Mouse (Mus musculus) mesoderm, embryonic 11.5 days (tissue): ENCODE data around the gene Slc4a3.

Experiments
- DNase-seq: peaks from one replicate; pipeline ENCODE4 v3.0.0-alpha.2; 2012; ENCODE audit warnings: low read depth, low spot score

The Slc4a3 gene

DNA sequence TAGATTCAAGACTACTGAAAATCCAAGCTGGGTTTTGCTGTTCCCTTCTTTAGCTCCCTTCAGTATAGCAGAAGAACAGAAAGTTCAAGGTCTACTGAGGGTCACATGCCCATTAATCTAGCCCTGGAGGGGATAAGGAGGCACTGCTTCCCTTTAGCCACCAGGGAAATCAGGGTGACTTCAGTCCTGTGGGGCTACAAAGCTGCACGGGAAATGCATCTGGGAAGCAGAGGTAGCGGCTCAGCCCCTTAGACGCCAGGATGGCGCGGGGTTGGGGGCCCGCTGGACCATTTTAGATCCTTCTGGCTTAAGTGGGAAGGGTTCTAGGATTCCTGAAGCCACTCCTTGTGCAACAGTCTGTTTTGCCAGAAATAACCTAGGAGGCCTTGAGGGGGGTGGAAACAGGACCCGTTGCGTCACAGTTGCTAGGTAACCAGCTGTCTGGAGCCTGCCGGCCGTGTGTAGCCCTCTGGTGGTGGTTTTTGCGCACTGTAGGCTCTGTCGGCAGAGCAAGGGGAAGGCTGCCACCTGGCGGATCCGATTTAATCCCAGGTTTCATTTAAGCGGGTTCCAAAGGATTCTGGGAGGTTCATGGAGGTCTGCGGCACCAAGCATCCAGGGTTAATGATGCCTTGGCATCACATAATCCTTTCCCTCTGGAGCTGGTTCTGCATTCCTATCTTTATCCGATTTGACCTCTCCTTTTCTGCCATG, 13.3 kb downstream of the Slc4a3 start:
- DNase-seq = peak; percentile 96

DNA sequence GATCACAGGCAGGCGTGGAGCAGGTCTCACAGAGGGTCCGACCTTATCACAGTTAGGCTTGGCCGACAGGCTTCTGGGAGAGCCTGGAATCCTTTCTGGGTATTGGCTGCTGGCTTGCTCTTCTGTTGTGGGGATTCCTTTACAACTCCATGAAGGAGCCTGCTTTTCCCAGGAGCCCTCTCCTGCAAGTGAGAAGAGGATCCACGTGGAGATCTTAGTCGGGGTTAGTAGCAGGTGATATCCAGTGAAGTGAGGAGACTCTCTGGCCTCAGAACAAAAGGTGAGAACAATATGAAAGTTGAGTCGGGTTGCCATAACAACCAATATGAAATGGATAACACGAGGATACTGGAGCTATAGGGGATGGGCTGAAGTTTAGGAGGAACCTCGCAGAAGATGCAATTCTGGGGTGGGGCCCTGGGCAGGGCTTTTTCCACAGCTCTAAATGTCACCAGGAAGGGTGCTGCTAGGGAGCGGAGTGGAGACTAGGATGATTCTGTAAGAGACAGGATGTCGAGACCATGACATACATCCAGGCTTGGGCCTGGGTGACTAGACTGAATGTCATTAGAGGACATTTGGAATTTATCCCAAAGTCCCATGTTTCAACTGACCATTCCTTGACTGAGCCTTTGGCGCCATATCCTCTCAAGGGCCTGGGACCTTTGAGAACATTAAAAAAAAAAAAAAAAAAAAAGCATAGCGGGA, 14.3 kb downstream of the Slc4a3 start:
- no peak for DNase-seq

DNA sequence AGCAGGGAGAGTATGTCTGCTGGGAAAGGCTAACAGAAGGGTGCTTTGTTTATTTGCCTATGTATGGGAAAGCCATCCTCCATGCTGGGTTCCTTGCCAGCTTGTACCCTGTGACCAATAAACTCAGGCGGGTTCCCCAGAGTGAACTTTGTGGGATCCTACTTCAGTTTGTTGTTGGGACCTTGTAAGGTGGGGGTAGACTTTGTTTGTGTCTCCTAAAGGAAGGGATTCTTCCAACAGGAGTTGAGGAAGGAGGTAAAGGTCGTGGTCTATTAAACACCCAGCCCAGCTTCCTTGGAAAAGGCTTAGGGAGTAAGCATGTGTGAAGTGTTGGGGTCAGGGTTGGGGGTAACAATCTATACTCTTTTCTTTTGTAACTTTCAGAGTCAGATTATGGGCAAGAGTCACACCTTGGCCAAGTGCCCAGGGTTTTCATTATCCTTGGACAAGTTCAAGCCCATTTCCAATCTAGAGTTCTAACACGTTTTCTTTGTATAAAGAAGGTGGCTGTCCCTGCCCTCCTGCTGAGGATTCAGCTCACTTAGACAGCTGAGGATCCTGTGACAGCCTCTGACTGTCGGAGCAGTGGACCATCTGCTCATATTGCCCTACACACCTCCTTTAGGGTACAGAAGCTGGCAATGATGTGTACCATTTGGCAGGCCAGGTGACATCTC, 15.3 kb downstream of the Slc4a3 start:
- DNase-seq = no peak

DNA sequence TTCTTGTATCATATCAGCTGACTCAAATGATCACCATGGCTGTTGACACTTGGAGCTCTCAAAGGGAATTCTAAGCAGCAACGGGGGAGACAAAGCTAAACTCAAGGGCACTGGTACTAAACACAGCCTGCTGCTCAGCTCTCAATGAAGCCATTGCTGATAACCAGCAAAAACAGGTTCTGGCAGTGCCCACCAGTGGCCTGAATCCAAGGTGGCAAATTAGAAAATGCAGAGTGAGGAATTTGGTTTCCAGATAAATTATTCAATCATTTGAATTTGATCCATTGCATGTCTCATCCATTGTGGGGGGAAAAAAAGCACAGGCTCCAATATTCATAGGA, 15.8 kb downstream of the Slc4a3 start:
- no peak for DNase-seq

DNA sequence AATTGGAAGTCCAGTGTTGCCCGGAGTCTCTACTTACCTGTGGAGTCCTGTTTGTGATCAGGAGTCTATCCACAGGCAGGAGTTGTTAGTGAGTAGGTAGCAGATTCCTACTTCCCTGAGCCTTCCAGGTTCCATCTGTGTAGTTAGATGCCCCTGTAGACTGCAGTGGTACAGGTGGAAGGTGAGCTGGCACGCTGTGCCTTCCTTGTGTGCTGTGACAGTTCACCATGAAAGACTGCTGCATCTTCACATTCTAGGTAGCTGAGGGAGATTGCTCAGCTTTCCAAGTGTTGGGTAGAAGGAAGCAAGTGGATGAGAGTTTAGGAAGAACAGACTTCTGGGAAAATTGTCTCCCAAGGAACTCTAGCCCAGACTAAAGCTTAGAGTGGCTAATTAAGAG, 18.0 kb downstream of the Slc4a3 start:
- no peak for DNase-seq

DNA sequence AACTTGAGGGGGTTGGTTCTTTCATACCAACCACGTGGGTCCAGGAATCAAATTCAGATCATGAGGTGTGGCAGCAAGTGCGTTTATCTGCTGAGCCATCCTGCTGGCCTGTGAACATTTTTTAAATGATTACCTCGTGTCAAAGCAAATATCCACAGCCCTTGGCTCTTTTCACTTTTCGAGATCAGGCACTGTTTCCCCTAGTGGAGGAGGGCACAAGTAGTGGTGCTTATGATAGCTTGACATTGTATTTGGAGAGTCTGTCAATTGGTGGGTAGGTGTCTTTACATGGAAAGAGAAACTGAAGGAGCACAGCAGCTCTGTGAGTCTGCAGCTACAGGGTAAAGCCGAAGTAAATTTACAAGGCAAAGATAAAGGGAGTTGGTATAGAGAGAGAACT, 18.9 kb downstream of the Slc4a3 start:
- no peak for DNase-seq

DNA sequence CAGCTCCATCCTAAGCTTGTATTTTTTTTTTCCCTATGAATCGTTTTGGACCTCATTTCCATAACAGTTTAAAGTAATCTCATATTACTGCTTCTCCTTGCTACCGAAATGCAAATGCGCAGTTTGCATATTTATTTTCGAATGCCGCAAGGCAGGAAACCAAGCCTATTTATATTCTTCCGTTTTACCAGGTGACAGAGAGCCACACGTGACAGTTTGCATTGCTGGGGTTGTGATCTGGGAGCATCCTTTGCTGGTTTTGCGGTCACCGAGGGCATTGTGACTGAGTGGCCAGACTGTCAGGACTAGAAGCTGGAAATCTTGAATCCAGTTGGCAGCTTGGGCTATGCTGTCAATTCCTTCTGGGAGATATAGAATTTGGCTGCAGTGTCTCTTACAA, 19.6 kb downstream of the Slc4a3 start:
- no peak for DNase-seq

DNA sequence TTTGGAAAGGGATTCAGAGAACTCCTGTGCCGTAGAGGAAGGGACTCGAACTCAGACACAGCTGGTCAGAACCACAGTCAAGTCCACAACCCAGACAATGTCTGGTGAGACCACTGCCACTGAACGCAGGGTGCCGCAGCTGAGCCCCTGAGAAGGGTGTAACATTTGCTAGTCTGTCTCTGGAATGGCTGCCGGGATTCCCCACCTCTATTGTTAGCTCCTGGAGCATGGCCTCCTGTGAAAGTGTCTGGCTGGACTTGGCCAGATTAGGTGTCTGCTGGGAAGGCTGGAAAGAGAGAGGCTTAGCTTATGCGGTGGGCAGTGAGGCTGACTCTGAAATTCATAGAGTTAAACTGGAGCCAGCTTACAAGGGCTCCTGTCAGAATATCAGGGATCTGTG, 24.3 kb downstream of the Slc4a3 start:
- DNase-seq = no peak

DNA sequence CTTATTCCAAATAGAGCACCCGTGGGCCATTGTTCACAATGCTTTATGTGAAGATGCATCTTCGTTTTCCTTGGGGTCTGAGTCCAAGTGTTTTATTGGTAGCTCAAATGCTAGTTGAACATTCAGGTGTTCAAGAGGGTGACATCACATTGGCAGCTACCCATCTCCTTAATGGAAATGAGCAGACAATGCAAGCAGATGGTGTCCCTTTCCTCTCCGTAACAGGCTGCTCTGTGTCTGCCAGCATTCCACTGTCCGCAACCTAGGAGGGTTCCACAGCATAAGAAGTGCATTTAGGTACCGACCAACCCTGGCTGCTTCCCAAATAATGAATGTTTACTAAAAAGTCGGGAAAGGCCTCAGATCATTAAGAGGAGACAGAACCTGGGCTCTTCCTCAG, 26.7 kb downstream of the Slc4a3 start:
- no peak for DNase-seq

DNA sequence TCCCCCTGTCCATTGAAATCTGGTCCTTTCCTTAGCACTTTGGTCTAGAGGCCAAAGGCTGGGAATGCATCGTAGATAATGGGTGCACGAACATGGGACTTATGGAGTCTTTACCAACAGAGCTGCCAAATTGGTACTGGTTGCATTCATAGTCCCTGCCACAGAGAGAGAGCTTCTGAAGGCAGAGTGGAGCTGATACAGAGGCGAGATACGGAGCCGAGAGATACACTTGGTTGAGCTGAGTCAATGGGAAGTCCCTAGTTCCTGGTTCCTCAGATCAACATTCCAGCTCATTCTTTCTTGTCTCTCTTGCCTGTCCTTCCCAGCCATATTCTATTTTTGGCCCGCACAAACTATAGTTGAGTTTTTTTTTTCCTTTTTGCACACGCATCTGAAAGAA, 27.6 kb downstream of the Slc4a3 start:
- DNase-seq = no peak

DNA sequence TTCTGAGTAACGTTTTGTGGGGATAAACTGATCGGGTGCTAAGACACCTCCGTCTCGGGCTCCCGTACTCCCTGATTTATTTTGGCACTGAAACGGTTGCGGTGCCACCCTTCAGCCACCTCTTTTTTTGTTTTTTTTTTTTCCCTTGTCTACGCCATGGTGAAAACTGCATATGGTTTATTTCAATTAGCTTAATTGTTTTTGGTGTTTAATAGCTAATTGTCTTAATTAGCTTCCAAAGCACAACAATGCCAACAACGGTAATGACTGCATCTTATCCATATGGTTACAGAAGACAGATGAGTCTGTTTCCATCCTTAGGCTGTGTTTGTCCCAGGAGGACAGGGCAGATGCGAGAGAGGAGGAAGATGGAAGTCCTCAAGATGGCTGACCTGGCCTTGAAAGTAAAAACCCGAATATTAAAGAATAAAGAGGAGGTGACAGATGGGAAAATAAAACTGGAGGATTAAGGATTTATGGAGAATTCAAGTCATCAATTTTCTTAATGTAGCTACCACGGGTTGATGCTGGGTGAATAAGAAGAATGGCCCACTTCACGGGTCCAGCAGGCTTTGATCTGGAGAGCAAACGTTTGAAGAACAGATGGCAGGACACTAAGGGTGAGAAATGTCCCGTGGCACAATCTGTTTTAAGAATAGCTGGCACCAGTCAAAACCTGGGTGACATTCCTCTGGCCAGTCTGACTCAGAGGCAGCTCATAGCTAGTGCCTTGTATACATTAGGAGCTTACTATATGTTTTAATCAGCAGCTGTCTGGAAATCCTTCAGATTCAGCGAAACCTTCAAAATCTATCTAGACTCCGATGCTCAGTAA, 28.6 kb downstream of the Slc4a3 start:
- DNase-seq = peak; percentile 17

DNA sequence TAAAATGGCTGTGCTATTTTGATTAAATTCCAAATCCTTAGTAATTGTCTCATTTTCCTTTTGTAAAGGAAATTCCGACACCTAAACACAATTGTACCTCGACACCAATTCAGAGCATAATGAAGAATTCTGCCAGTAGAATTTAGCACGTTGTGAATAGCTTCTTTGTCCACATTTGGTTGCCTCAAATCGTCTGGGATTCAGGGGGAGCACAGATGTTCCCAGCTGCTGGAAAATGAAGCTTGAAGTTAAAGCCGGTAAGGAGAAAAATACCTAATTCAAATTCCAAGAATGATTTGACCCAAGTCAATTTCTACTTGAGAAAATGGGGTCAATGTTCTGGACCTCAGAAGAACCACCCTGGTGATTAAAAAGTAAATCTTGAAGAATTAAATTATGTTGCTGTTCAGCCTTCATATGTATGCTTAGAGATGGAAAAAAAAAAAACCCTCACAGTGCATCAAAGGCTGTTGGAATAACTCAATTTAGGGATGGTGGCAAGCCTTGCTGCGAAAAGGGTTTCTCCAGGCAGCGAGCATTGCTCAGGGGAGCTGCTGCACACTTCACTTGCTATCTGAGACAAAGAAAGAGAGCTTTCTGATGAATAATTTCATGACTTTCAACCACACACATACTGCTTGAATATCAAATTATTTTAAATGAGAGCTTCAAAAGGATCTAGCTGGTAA, 36.0 kb downstream of the Slc4a3 start:
- peak; percentile 53 for DNase-seq

DNA sequence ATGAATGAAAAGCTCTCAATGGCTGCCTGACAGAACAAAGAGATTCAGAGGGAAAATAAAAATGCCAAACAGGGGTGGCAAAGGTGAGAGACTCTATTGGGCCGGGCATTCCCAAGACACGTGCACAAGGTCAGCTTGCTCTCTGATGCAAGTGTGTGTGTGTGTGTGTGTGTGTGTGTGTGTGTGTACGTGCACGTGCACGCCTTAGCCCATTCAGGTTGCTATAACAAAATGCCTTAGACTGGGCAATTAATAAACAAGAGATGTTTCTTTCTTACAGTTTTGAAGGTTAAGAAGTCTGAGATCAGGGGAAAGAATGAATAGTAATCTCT, 36.5 kb downstream of the Slc4a3 start:
- DNase-seq = no peak

DNA sequence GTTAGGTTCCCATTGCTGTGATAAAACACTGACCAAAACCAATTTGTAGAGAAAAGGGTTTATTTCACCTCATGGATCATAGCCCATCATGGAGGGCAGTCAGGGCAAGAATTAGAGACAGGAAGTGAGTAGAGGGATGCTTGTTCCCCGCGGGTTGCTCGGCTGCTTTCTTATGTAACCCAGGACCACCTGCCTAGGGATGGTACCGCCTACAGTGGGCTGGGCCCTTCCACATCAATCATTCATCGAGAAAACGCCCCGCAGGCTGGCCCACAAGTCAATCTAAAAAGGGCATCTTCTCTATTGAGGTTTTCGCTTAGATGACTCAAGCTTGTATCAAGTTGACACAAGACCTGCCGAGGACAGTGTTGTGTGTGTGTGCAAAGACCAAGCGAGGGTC, 37.0 kb downstream of the Slc4a3 start:
- DNase-seq = no peak

DNA sequence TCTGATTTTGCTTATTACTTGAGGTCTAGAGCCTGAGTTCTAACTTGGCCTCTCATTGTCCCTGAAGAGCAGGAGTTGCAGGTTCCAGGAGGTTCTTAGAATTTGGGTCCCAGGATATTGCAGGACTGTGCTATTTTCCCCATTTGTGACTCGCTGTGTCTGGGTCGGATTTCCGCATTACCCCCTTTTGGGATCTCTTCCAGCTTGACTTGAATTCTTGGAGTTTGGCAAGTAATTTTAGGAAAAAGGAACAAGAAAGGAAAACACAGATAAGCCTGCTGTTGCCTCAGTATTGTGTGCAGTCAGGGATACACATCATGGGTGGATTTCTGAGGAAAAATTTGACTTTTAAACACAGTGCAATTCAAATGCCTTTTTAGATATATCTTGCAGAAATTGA, 40.7 kb downstream of the Slc4a3 start:
- no peak for DNase-seq

DNA sequence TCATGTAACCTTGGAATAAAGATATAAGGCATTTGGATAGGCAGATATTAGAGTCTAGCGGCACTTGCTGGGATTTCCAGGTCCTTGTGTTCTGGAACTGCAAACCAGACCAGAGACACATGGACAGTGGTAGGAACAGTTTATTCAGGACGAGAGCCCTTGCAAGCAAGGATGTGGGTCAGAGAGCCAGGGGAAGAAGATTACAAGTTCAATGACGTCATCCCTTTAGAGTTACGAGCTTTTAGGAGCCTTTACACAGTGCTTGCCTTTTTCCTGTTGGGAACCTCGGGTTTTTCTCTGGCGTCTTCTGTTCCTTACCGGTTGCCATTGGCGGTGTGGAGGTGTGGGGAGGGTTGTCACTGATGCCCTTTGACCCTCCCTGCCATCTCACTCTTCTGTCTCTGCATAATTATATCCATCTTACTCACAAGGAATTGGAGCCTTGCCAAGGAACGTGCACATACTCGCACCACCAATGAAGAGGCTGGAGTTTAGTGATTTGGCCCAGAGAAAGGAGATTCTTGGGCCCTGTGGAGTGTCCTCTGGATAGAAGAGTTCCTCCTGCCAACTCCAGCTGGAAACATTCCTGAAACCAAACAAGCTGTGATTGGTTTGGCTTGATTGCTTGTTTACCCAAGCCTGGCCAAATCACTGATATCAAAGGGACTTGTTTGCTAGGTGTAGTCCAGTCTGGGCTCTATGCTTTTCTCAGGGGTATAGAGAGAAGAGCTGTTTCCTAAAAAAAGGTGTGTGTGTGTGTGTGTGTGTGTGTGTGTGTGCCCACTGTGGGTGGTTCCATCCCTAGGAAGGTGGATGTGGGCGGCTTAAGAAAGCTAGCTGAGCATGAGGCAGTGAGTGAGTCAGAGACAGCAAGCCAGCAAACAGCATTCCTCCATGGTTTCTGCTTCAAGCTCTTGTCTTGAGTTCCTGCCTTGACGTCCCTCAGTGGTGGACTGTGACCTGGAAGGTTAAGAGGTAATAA, 42.0 kb downstream of the Slc4a3 start:
- no peak for DNase-seq

DNA sequence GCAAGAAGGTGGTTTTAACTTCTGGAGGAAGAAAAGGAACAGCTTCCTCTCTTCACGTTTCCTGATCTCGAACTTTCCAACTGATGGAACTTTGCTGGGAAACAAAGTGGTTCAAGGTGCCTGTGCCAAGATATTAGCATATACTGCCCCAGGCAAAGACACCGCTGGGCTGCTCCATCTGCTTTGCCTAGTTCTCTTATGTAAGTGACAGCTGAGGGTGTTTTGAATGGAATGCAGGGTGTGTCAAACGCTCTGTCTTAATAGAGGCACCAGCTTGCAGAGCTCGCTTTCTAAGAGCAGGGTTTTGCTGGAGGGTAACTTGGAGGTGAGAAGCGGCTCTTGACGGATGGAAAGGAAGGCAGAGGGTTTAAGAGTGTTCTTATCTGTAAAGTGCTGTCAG, 42.8 kb downstream of the Slc4a3 start:
- peak; percentile 28 for DNase-seq

DNA sequence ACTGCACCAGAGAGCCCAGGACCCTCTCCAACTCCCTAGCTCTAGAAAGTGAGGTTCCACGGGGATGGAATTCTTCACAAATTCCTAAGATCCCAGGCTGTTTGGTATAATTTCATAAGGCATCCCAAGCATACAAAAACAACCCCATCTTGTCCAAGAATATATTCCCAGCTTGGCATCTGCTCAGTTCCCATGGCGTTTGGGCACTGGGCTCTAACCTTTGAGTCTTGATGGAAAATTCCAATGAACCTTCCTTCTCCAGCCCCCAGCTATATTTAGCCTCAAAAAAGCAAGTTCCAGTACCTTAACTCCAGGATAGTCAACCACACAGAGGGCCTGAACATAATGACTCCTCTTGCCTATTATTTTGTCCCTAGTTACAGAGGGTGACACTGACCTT, 43.9 kb downstream of the Slc4a3 start:
- DNase-seq = no peak

DNA sequence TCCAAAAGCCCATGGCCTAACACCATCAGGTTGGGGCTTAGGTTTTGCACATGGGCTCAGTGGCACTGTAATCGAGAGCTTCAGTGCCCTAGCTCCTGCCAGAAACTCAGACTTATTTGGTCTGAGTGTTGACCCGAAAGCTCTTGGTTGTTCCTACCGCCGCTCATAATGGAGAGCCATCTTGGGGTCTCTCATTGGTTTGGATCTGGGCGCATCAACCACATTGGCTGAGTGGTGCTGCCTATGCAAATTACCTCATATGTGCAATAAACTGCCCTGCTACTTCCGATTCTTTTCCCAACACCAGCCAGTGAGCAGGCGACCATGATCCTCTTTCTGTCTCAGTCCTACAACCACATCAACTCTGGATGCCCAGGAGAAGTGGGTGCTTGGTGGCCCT, 47.9 kb downstream of the Slc4a3 start:
- no peak for DNase-seq

DNA sequence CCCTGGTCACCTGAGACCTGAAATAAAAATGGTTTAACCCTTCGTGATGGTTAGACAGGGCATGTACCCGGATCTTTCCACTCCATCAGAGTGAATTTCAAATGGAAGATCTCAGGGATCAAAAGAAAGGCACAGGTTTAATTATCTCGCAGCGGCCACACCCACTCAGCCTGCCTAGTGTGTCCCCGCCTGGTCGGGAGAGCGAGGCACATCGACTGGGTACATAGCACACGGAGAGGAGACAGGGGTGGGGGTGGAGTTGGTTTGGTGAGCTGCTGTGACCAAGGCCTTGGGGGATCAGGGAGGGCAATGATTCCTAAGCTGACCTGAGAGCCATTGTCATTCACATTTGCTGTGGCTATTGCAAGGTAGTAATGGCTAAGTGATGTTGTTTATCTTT, 48.8 kb downstream of the Slc4a3 start:
- no peak for DNase-seq

DNA sequence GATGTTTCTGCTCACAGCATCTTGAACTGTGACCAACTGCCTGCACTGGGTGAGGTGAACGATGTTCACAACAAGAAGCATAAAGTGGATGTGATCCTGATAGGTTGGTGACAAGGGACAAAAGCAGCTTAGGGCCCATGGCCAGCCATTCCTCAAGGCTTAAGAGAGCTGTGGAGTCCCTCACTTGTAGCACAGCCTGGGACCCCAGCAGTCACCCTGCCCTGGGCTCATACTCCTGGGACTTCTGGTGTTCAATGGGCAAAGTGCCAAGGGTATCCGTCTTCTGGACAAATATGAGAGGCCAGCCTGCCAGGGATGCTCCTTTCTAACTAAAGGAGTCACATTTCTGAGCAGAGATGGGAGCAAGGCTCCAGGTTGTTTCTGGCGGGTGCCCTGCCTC, 49.9 kb downstream of the Slc4a3 start:
- no peak for DNase-seq
